Mouse (Mus musculus): ENCODE data around the gene Fam89b. TPM values are rescaled to one million over a fixed set of nuclear protein-coding genes. Genes with fewer than 3 reads are reported as not detected.
A peak's percentile ranks its signal among the peaks of the same experiment; 100 is the strongest.

The Fam89b gene
- polyA plus RNA-seq, 1 experiment from 2014 or later = 45.3 TPM

DNA sequence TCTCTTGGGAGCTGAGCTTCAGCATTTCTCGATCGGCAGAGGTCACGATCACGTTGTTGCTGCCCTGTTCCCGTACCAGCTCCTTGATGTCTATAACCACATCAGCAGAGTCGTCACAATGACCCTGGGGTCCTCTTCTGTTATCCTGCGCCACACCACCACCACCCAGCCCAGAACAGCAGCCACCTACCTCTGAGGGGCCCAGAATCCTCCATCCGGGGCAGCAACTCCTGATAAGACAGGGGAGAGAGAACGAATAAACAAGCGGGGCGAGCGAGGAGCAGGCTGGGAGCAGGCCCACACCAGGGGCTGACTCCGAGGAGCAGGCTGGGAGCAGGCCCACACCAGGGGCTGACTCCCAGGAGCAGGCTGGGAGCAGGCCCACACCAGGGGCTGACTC lies 43.0 kb downstream of the Fam89b start:
- peak overlapping the region; percentile 91 for H3K27ac ChIP-seq
- peak overlapping the region; percentile 89 for H3K9ac ChIP-seq
- peak overlapping the region; percentile 81 for H3K4me3 ChIP-seq
- H3K27me3 ChIP-seq (replicated peaks) = no peaks in the 10 kb centered on the region
- H3K4me1 ChIP-seq = peaks cover 47% of the 10 kb centered on the region
- H3K4me2 ChIP-seq = peak overlapping the region; percentile 95
- no peaks in the 10 kb centered on the region for H3K9me3 ChIP-seq (replicated peaks)
- ATAC-seq = peak; percentile 21
- 43% methylated on average over 13 of the region's 13 CpGs for WGBS (ENCODE audit: insufficient replicate concordance)
- peaks cover 66% of the 10 kb centered on the region for H3K36me3 ChIP-seq

GRCm38 (mm10) chr19:5685861-5686260 lies 43.6 kb downstream of the Fam89b start:
- Histone ChIP-seq H3K36me3 (peaks cover 66% of the 10 kb centered on the region), H3K4me3 (peak overlapping the region; percentile 81), H3K4me1 (peaks cover 42% of the 10 kb centered on the region), H3K9me3 (replicated peaks) (no peaks in the 10 kb centered on the region), H3K9ac (peak overlapping the region; percentile 89), H3K4me2 (peak overlapping the region; percentile 95), H3K27ac (peak overlapping the region; percentile 91), H3K27me3 (replicated peaks) (no peaks in the 10 kb centered on the region)
- ATAC-seq = no peak
- 85% methylated on average over 11 of the region's 11 CpGs for WGBS (ENCODE audit: insufficient replicate concordance)

DNA sequence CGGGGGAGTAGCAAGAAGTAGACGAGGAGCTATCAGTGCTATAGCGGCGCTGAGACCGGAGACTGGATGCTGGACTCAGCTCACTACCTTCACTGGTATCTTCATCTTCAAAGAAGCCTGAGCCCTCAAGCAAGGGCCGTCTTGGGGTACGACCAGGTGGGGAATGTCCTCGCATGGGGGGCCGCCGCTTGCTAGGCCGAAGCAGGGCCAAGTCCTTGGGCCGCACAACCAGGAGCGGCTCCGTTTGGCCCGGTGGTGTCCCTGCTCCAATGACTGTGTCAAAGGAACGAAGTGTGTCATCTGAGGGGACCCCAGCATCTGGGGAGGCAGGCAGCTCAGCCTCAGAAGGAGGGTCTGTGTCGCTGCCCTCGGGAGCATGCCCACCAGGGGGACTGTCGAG lies 44.0 kb downstream of the Fam89b start:
- Histone ChIP-seq H3K9ac (peak overlapping the region; percentile 89; the same call in 1 of the 2 replicates), H3K4me2 (peak overlapping the region; percentile 95), H3K27ac (peak overlapping the region; percentile 91), H3K27me3 (replicated peaks) (no peaks in the 10 kb centered on the region), H3K9me3 (replicated peaks) (no peaks in the 10 kb centered on the region), H3K4me1 (peaks cover 37% of the 10 kb centered on the region), H3K36me3 (peaks cover 66% of the 10 kb centered on the region), H3K4me3 (no peak overlapping the region)
- 89% methylated on average over 19 of the region's 19 CpGs for WGBS (ENCODE audit: insufficient replicate concordance)
- ATAC-seq = no peak

DNA sequence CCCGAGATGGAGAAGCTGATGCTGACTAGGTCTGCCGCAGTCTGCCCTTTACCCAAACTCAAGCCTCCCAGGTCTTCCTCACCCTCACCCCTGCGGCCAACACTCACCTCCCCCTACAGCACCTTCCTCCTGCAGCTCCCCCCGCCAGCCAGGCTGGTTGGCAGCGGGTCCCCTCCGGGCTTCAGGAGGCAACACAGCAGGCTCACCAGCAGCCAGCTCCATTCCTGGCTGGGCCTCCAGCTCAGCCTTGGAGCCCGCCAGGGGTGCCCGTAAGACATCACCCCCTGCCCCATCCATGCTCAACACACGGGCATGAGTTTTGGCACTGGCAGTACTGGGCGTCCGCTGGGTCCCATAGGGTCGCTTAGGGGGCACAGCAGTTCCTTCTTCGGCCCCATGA lies 44.5 kb downstream of the Fam89b start:
- Histone ChIP-seq H3K27me3 (replicated peaks) (no peaks in the 10 kb centered on the region), H3K4me2 (peak overlapping the region; percentile 95; the same call in 1 of the 2 replicates), H3K27ac (0 out of 2 replicates have a peak overlapping the region, but pooled peaks have one; percentile 91), H3K4me1 (peaks cover 33% of the 10 kb centered on the region), H3K9ac (peak overlapping the region; percentile 89; the same call in 1 of the 2 replicates), H3K36me3 (peaks cover 70% of the 10 kb centered on the region), H3K4me3 (no peak overlapping the region), H3K9me3 (replicated peaks) (no peaks in the 10 kb centered on the region)
- 89% methylated on average over 13 of the region's 13 CpGs for WGBS (ENCODE audit: insufficient replicate concordance)
- ATAC-seq = no peak

- Histone ChIP-seq H3K27ac (no peak overlapping the region), H3K27me3 (replicated peaks) (no peaks in the 10 kb centered on the region), H3K9ac (no peak overlapping the region), H3K36me3 (peaks cover 78% of the 10 kb centered on the region), H3K4me1 (peaks cover 32% of the 10 kb centered on the region), H3K4me2 (no peak overlapping the region), H3K4me3 (no peak overlapping the region), H3K9me3 (replicated peaks) (no peaks in the 10 kb centered on the region)
- ATAC-seq = no peak
- 87% methylated on average over 12 of the region's 12 CpGs for WGBS (ENCODE audit: insufficient replicate concordance)
These were observed 45.2 kb downstream of the Fam89b start for GRCm38 (mm10) chr19:5684236-5684635.

- H3K4me2 ChIP-seq = no peak overlapping the region
- H3K9ac ChIP-seq = no peak overlapping the region
- 83% methylated on average over 4 of the region's 4 CpGs for WGBS (ENCODE audit: insufficient replicate concordance)
- ATAC-seq = no peak
- no peak overlapping the region for H3K4me3 ChIP-seq
- no peaks in the 10 kb centered on the region for H3K9me3 ChIP-seq (replicated peaks)
- no peak overlapping the region for H3K27ac ChIP-seq
- peaks cover 97% of the 10 kb centered on the region for H3K36me3 ChIP-seq
- H3K4me1 ChIP-seq = peaks cover 7% of the 10 kb centered on the region
- H3K27me3 ChIP-seq (replicated peaks) = no peaks in the 10 kb centered on the region
These were observed 49.0 kb downstream of the Fam89b start for GRCm38 (mm10) chr19:5680432-5680831.

Small RNA genes lying within 50 kb of the gene (microRNA-seq; reads per million reads assigned to microRNA genes)
- gene Mir6987 = not detected

Other genes starting within 250 kb of the Fam89b start
- gene Mus81, start 241.3 kb downstream of the Fam89b start, polyA plus RNA-seq (2016; fragmentation: Nextera tagmentation; extraction: Ambion mirVana) = 22.2 and 22.9 TPM in 2 replicates
- gene Cfl1, start 239.2 kb downstream of the Fam89b start, polyA plus RNA-seq (2016; fragmentation: Nextera tagmentation; extraction: Ambion mirVana) = 1,523 and 1,533 TPM in 2 replicates
- gene 1700020D05Rik, start 225.9 kb downstream of the Fam89b start, polyA plus RNA-seq (2016; fragmentation: Nextera tagmentation; extraction: Ambion mirVana) = 0.13 TPM in 1 of 2 replicates, not detected in the other
- gene Snx32, start 219.1 kb downstream of the Fam89b start, polyA plus RNA-seq (2016; fragmentation: Nextera tagmentation; extraction: Ambion mirVana) = 7.5 and 8.8 TPM in 2 replicates
- gene Ovol1, start 169.0 kb downstream of the Fam89b start, polyA plus RNA-seq (2016; fragmentation: Nextera tagmentation; extraction: Ambion mirVana) = not detected in 2 replicates
- 3.4 and 3.5 TPM in 2 replicates for gene Ap5b1, start 161.6 kb downstream of the Fam89b start, polyA plus RNA-seq (2016; fragmentation: Nextera tagmentation; extraction: Ambion mirVana)
- 171 and 177 TPM in 2 replicates for gene Rnaseh2c, start 127.8 kb downstream of the Fam89b start, polyA plus RNA-seq (2016; fragmentation: Nextera tagmentation; extraction: Ambion mirVana)
- gene Kat5, start 119.4 kb downstream of the Fam89b start, polyA plus RNA-seq (2016; fragmentation: Nextera tagmentation; extraction: Ambion mirVana) = 24.9 and 26.8 TPM in 2 replicates
- gene Rela, start 92.2 kb downstream of the Fam89b start, polyA plus RNA-seq (2016; fragmentation: Nextera tagmentation; extraction: Ambion mirVana) = 32.1 and 33.6 TPM in 2 replicates
- 41.4 and 41.8 TPM in 2 replicates for gene Sipa1, start 65.9 kb downstream of the Fam89b start, polyA plus RNA-seq (2016; fragmentation: Nextera tagmentation; extraction: Ambion mirVana)
- 25.8 and 27.7 TPM in 2 replicates for gene Map3k11, start 40.9 kb downstream of the Fam89b start, polyA plus RNA-seq (2016; fragmentation: Nextera tagmentation; extraction: Ambion mirVana)
- gene Pcnx3, start 40.7 kb downstream of the Fam89b start, polyA plus RNA-seq (2016; fragmentation: Nextera tagmentation; extraction: Ambion mirVana) = 18.4 and 18.6 TPM in 2 replicates
- gene Kcnk7, start 25.3 kb downstream of the Fam89b start, polyA plus RNA-seq (2016; fragmentation: Nextera tagmentation; extraction: Ambion mirVana) = 0.18 and 0.19 TPM in 2 replicates
- 122 and 124 TPM in 2 replicates for gene Ehbp1l1, start 3.3 kb downstream of the Fam89b start, polyA plus RNA-seq (2016; fragmentation: Nextera tagmentation; extraction: Ambion mirVana)
- 3.7 and 3.8 TPM in 2 replicates for gene Ltbp3, start 11.3 kb upstream of the Fam89b start, polyA plus RNA-seq (2016; fragmentation: Nextera tagmentation; extraction: Ambion mirVana)
- 38.3 and 39.7 TPM in 2 replicates for gene Scyl1, start 41.8 kb upstream of the Fam89b start, polyA plus RNA-seq (2016; fragmentation: Nextera tagmentation; extraction: Ambion mirVana)
- 22.1 and 24.2 TPM in 2 replicates for gene Frmd8, start 145.6 kb upstream of the Fam89b start, polyA plus RNA-seq (2016; fragmentation: Nextera tagmentation; extraction: Ambion mirVana)
- gene Slc25a45, start 148.2 kb upstream of the Fam89b start, polyA plus RNA-seq (2016; fragmentation: Nextera tagmentation; extraction: Ambion mirVana) = 7.5 and 7.7 TPM in 2 replicates
- 3.2 and 3.5 TPM in 2 replicates for gene Tigd3, start 164.5 kb upstream of the Fam89b start, polyA plus RNA-seq (2016; fragmentation: Nextera tagmentation; extraction: Ambion mirVana)
- 73.2 and 74.9 TPM in 2 replicates for gene Dpf2, start 183.4 kb upstream of the Fam89b start, polyA plus RNA-seq (2016; fragmentation: Nextera tagmentation; extraction: Ambion mirVana)
- gene Cdc42ep2, start 195.2 kb upstream of the Fam89b start, polyA plus RNA-seq (2016; fragmentation: Nextera tagmentation; extraction: Ambion mirVana) = 3.4 and 3.6 TPM in 2 replicates
- gene Pola2, start 234.5 kb upstream of the Fam89b start, polyA plus RNA-seq (2016; fragmentation: Nextera tagmentation; extraction: Ambion mirVana) = 79.7 and 83.2 TPM in 2 replicates

Measured in liver, embryonic 12.5 days (tissue).